Mouse (Mus musculus) hematopoietic multipotent progenitor cell, adult 10-12 weeks (in vitro differentiated cells): ENCODE results near the gene Appl2. TPM values are rescaled to one million over a fixed set of nuclear protein-coding genes. Genes with fewer than 3 reads are reported as not detected.

ENCODE experiments used
- polyA plus RNA-seq: library from polyadenylated mRNA; stranded (reverse); fragments of >175 nt; gene quantifications from 2 replicates; pipeline ENCODE4 v1.2.3, GENCODE M21; 2012; ENCODE audit warnings: low replicate concordance

Gene Appl2
- 74.8 and 154 TPM in 2 replicates for polyA plus RNA-seq

GRCm38 (mm10) chr10:83648131-83649020 lies at the start of gene Appl2:
Gene Appl2, minus strand, starts transcription at chr10:83648738.

Other genes with a start within 250 kb of the Appl2 start
- gene Aldh1l2, start 114.6 kb downstream of the Appl2 start, polyA plus RNA-seq: 0.03 TPM in 1 of 2 replicates, not detected in the other
- gene Washc4, start 105.0 kb downstream of the Appl2 start, polyA plus RNA-seq: 2.3 and 3.4 TPM in 2 replicates
- gene 1500009L16Rik, start 74.1 kb upstream of the Appl2 start, polyA plus RNA-seq: 1.2 and 1.9 TPM in 2 replicates